Mouse (Mus musculus) olfactory bulb, adult 2 months (tissue): ENCODE measurements around the gene Naa15.

ENCODE experiments used
- CTCF ChIP-seq: fragments of 200-500 bp; IDR thresholded peaks from 2 replicates; pipeline ENCODE4 v1.5.1; 2012; ENCODE audit warnings: low read depth, mild to moderate bottlenecking, low read length, moderate library complexity; ENCODE audit not compliant: insufficient read depth
- POLR2A ChIP-seq: fragments of 200-500 bp; IDR thresholded peaks from 2 replicates; pipeline ENCODE4 v1.6.1; 2012; ENCODE audit warnings: mild to moderate bottlenecking, low read depth, low read length, moderate library complexity; ENCODE audit not compliant: insufficient read depth

GRCm38 (mm10) chr3:51412457-51412856, 2.5 kb upstream of the Naa15 start:
- no peak for TF ChIP-seq CTCF
- no peak for TF ChIP-seq POLR2A
